Comparison of ENCODE assay signal across 10 mouse cellular contexts in the genomic region with DNA sequence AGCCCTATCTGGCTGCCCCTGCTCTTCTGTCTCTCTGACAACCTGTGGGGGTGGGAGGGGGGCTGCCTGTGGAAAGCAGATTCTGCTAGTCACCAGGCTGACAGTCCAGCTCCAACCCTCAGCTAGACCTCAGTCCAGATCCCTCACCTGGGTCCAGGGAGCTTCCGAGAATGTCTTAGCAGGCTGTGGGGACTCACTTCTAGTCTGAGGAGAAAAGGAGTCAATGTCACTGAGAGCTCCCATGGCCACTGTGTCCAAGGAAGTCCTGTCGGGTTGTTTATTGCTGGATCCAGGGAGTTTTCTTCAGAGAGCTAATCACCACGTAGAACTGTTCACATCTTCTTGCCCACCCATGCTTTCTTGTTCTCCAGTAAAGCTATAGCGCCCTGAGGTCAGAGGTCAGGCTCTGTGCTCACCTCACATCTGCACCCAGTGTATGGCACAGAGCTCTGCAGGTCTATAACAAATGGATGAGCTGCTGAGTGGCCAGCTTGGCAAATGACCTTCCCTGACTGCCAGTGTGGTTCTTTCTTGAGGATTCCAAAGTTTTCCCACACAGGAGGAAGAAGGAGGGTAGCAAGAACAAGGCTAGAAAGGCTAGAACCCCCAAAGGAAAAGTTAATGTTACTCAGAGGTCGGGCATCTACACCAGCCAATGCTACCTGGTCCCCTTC. TPM values are rescaled to one million over a fixed set of nuclear protein-coding genes. Genes with fewer than 3 reads are reported as not detected.
DNase-seq lines count a peak whose midpoint lies in the region; ATAC-seq and TF ChIP-seq lines count a peak whose summit lies in the region.
"Had no signal": no experiment of that assay in that cellular context is flagged by ENCODE, and none has a peak within 500 bp of the region (broad histone marks: within the 10 kb centered on the region; RNA-seq: fewer than 3 reads in every experiment).

No protein-coding gene starts in this region.

- peaks cover 88% of the 10 kb centered on the region for H3K4me1 ChIP-seq in hindbrain, embryonic 13.5 days (replicated peaks)
- peaks cover 22% of the 10 kb centered on the region for H3K4me1 ChIP-seq in hindbrain, embryonic 11.5 days (replicated peaks; ENCODE audit: control insufficient read depth, insufficient read depth, low read length)
- H3K4me1 ChIP-seq in thymus, adult 2 months (replicated peaks; ENCODE audit: control insufficient read depth, insufficient read depth, low read length): peaks cover 78% of the 10 kb centered on the region
- H3K4me1 ChIP-seq in neural tube, embryonic 14.5 days (ENCODE audit: control insufficient read depth, insufficient read depth, low read length): peaks cover 71% of the 10 kb centered on the region

- no peak for TF ChIP-seq POLR2A in thymus, adult 2 months (IDR thresholded peaks at IDR 0.05; ENCODE audit: control insufficient read depth, extremely low read depth, insufficient read depth, low read length, poor library complexity)

- H3K27me3 ChIP-seq in hindbrain, embryonic 13.5 days: 0 out of 2 replicates have a peak, but pooled peaks cover 4% of the 10 kb centered on the region
- no peaks in the 10 kb centered on the region for H3K27me3 ChIP-seq in hindbrain, embryonic 11.5 days (ENCODE audit: control insufficient read depth, insufficient read depth, low read length)
- no peaks in the 10 kb centered on the region for H3K27me3 ChIP-seq in thymus, adult 2 months (ENCODE audit: control insufficient read depth, insufficient read depth, low read length)
- H3K27me3 ChIP-seq in neural tube, embryonic 14.5 days (ENCODE audit: control insufficient read depth, insufficient read depth, low read length): no peaks in the 10 kb centered on the region

- no peak for ATAC-seq in hindbrain, embryonic 13.5 days (ENCODE audit: low FRiP score)
- ATAC-seq in hindbrain, embryonic 11.5 days (ENCODE audit: low FRiP score): no peak
- no peak for ATAC-seq in neural tube, embryonic 14.5 days (ENCODE audit: low read depth)

- H3K4me3 ChIP-seq in hindbrain, embryonic 13.5 days: no peak overlapping the region
- H3K4me3 ChIP-seq in hindbrain, embryonic 11.5 days (ENCODE audit: low read depth, low read length): no peak overlapping the region
- H3K4me3 ChIP-seq in thymus, adult 2 months (ENCODE audit: control insufficient read depth, insufficient read depth, low read length): no peak overlapping the region
- no peak overlapping the region for H3K4me3 ChIP-seq in neural tube, embryonic 14.5 days (ENCODE audit: low read depth, low read length)
- H3K4me3 ChIP-seq: layer of hippocampus, adult 2 months had no signal

- H3K36me3 ChIP-seq in hindbrain, embryonic 13.5 days: peaks cover 5% of the 10 kb centered on the region
- H3K36me3 ChIP-seq in hindbrain, embryonic 11.5 days (ENCODE audit: control insufficient read depth, insufficient read depth, low read length): no peaks in the 10 kb centered on the region
- H3K36me3 ChIP-seq in thymus, adult 2 months (ENCODE audit: control insufficient read depth, insufficient read depth, low read length): peaks cover 19% of the 10 kb centered on the region
- no peaks in the 10 kb centered on the region for H3K36me3 ChIP-seq in neural tube, embryonic 14.5 days (ENCODE audit: control insufficient read depth, insufficient read depth, low read length)

- 78% methylated on average over 5 of the region's 5 CpGs for WGBS in hindbrain, embryonic 13.5 days
- 69% methylated on average over 5 of the region's 5 CpGs for WGBS in hindbrain, embryonic 11.5 days
- 72% methylated on average over 5 of the region's 5 CpGs for WGBS in thymus, adult 2 months
- WGBS in neural tube, embryonic 14.5 days: 69% methylated on average over 5 of the region's 5 CpGs

- H3K27ac ChIP-seq in hindbrain, embryonic 13.5 days: no peak overlapping the region
- H3K27ac ChIP-seq in hindbrain, embryonic 11.5 days (ENCODE audit: low read depth, low read length): no peak overlapping the region
- peak overlapping the region; percentile 91 for H3K27ac ChIP-seq in thymus, adult 2 months (ENCODE audit: control insufficient read depth, insufficient read depth, low read length)
- H3K27ac ChIP-seq in neural tube, embryonic 14.5 days (ENCODE audit: low read depth, low read length): no peak overlapping the region

- H3K9me3 ChIP-seq in hindbrain, embryonic 13.5 days: no peaks in the 10 kb centered on the region
- no peaks in the 10 kb centered on the region for H3K9me3 ChIP-seq in hindbrain, embryonic 11.5 days (ENCODE audit: control insufficient read depth, low read length)
- H3K9me3 ChIP-seq in neural tube, embryonic 14.5 days (ENCODE audit: control insufficient read depth, low read length): no peaks in the 10 kb centered on the region

- H3K9ac ChIP-seq in hindbrain, embryonic 13.5 days: peak overlapping the region; percentile 66; the same call in 1 of the 2 replicates
- no peak overlapping the region for H3K9ac ChIP-seq in hindbrain, embryonic 11.5 days (ENCODE audit: low read depth, low read length)
- 0 out of 2 replicates have a peak overlapping the region, but pooled peaks have one; percentile 12 for H3K9ac ChIP-seq in neural tube, embryonic 14.5 days (replicated peaks; ENCODE audit: low read depth, low read length)

- no peak for TF ChIP-seq CTCF in thymus, adult 2 months (IDR thresholded peaks at IDR 0.05; ENCODE audit: borderline replicate concordance, control insufficient read depth, extremely low read depth, insufficient read depth, low read length, poor library complexity)

- DNase-seq in adrenal gland, adult 2 months: peak; percentile 24
- DNase-seq in adrenal gland, adult 18-20 months (ENCODE audit: low spot score in 2 of 2): no peak
- DNase-seq in hindbrain, embryonic 11.5 days (ENCODE audit: low spot score): no peak
- no peak for DNase-seq in thymus, adult 2 months
- no peak for DNase-seq in thymus, postnatal 0 days (ENCODE audit: low spot score)
- no peak for DNase-seq in cerebellum, postnatal 10 days
- DNase-seq: kidney, adult 2 months had no signal

- H3K4me2 ChIP-seq in hindbrain, embryonic 13.5 days: no peak overlapping the region
- H3K4me2 ChIP-seq in hindbrain, embryonic 11.5 days (replicated peaks; ENCODE audit: low read depth, low read length): no peak overlapping the region
- H3K4me2 ChIP-seq in neural tube, embryonic 14.5 days (ENCODE audit: low read depth, low read length): no peak overlapping the region

RNA-seq across cellular contexts. Expression of a gene that starts 17.6 kb away (rescaled TPM):
- total RNA-seq in adrenal gland, adult 2 months (2021): 10 to 100 TPM; 52.5 to 65.1 TPM
- polyA plus RNA-seq in adrenal gland, adult 2 months (2012; rRNA removed): 256 and 263 TPM in 2 replicates
- total RNA-seq in adrenal gland, adult 18-20 months (2021): 10 to 100 TPM; 29.7 to 55.2 TPM
- 27.9 and 28.1 TPM in 2 replicates for polyA plus RNA-seq in hindbrain, embryonic 13.5 days (2015; fragmentation: Nextera tagmentation; extraction: Ambion mirVana)
- 17.9 and 19.4 TPM in 2 replicates for polyA plus RNA-seq in hindbrain, embryonic 11.5 days (2014; fragmentation: Nextera tagmentation; extraction: Ambion mirVana)
- polyA plus RNA-seq in thymus, adult 2 months (2012; rRNA removed): 827 and 963 TPM in 2 replicates
- polyA plus RNA-seq in thymus, postnatal 0 days (2015; fragmentation: Nextera tagmentation; extraction: Ambion mirVana): 111 and 122 TPM in 2 replicates
- 28.7 TPM in 2 replicates for polyA plus RNA-seq in neural tube, embryonic 14.5 days (2014; fragmentation: Nextera tagmentation; extraction: Ambion mirVana)

RNA-seq across cellular contexts. Expression of a gene that starts 48.4 kb away (rescaled TPM):
- 100 to 1,000 TPM; 116 to 158 TPM for total RNA-seq in adrenal gland, adult 2 months (2021)
- 204 and 217 TPM in 2 replicates for polyA plus RNA-seq in adrenal gland, adult 2 months (2012; rRNA removed)
- 100 to 1,000 TPM; 114 to 139 TPM for total RNA-seq in adrenal gland, adult 18-20 months (2021)
- 59.8 and 62.9 TPM in 2 replicates for polyA plus RNA-seq in hindbrain, embryonic 13.5 days (2015; fragmentation: Nextera tagmentation; extraction: Ambion mirVana)
- 28.1 and 28.4 TPM in 2 replicates for polyA plus RNA-seq in hindbrain, embryonic 11.5 days (2014; fragmentation: Nextera tagmentation; extraction: Ambion mirVana)
- polyA plus RNA-seq in thymus, adult 2 months (2012; rRNA removed): 62.1 and 62.8 TPM in 2 replicates
- 44.5 and 48.3 TPM in 2 replicates for polyA plus RNA-seq in thymus, postnatal 0 days (2015; fragmentation: Nextera tagmentation; extraction: Ambion mirVana)
- polyA plus RNA-seq in neural tube, embryonic 14.5 days (2014; fragmentation: Nextera tagmentation; extraction: Ambion mirVana): 94.5 and 104 TPM in 2 replicates

RNA-seq across cellular contexts. Expression of a gene that starts 59.0 kb away (rescaled TPM):
- total RNA-seq in adrenal gland, adult 2 months (2021): 10 to 100 TPM; 13.4 to 18.6 TPM
- polyA plus RNA-seq in adrenal gland, adult 2 months (2012; rRNA removed): 44.5 and 52.6 TPM in 2 replicates
- total RNA-seq in adrenal gland, adult 18-20 months (2021): 10 to 100 TPM; 13.2 to 25.2 TPM
- 10.4 and 10.8 TPM in 2 replicates for polyA plus RNA-seq in hindbrain, embryonic 13.5 days (2015; fragmentation: Nextera tagmentation; extraction: Ambion mirVana)
- 3.6 and 4.0 TPM in 2 replicates for polyA plus RNA-seq in hindbrain, embryonic 11.5 days (2014; fragmentation: Nextera tagmentation; extraction: Ambion mirVana)
- 276 and 278 TPM in 2 replicates for polyA plus RNA-seq in thymus, adult 2 months (2012; rRNA removed)
- polyA plus RNA-seq in thymus, postnatal 0 days (2015; fragmentation: Nextera tagmentation; extraction: Ambion mirVana): 61.7 and 72.6 TPM in 2 replicates
- polyA plus RNA-seq in neural tube, embryonic 14.5 days (2014; fragmentation: Nextera tagmentation; extraction: Ambion mirVana): 6.7 and 9.5 TPM in 2 replicates
